Mouse (Mus musculus): Measurements from ENCODE around the gene Mknk2. TPM values are rescaled to one million over a fixed set of nuclear protein-coding genes. Genes with fewer than 3 reads are reported as not detected.

The Mknk2 gene
- polyA plus RNA-seq, 1 experiment, result 54.0 TPM

GRCm38 (mm10) chr10:80679556-80680259 lies 1.8 kb upstream of the Mknk2 start:
- Histone ChIP-seq H3K27ac (ENCODE audit: insufficient read depth, low read length) (0 out of 2 replicates have a peak overlapping the region, but pooled peaks have one; percentile 8), H3K4me1 (ENCODE audit: control insufficient read depth, insufficient read depth, low read length) (peaks cover 6% of the 10 kb centered on the region)

GRCm38 (mm10) chr10:80678601-80679377 lies 877 bp upstream of the Mknk2 start:
- H3K4me1 ChIP-seq (ENCODE audit: control insufficient read depth, insufficient read depth, low read length), result peaks cover 7% of the 10 kb centered on the region
- H3K27ac ChIP-seq (ENCODE audit: insufficient read depth, low read length), result peak overlapping the region; percentile 96
- no peak overlapping the region for H3K4me3 ChIP-seq (ENCODE audit: insufficient read depth, low read length)
- TF ChIP-seq CTCF (IDR thresholded peaks at IDR 0.05; ENCODE audit: extremely low read depth, insufficient read depth, low read length), result no peak
- no peak for TF ChIP-seq POLR2A (IDR thresholded peaks at IDR 0.05; ENCODE audit: extremely low read depth, insufficient read depth, low read length)

More at GRCm38 (mm10) chr10:80679556-80680259, 1.8 kb upstream of the Mknk2 start:
- H3K4me3 ChIP-seq (ENCODE audit: insufficient read depth, low read length), result no peak overlapping the region
- TF ChIP-seq POLR2A (IDR thresholded peaks at IDR 0.05; ENCODE audit: extremely low read depth, insufficient read depth, low read length), result no peak

- TF ChIP-seq CTCF (IDR thresholded peaks at IDR 0.05; ENCODE audit: extremely low read depth, insufficient read depth, low read length) (no peak), POLR2A (IDR thresholded peaks at IDR 0.05; ENCODE audit: extremely low read depth, insufficient read depth, low read length) (no peak)
- H3K4me1 ChIP-seq (ENCODE audit: control insufficient read depth, insufficient read depth, low read length), result peaks cover 7% of the 10 kb centered on the region
- H3K27ac ChIP-seq (ENCODE audit: insufficient read depth, low read length), result peak overlapping the region; percentile 96
- peak overlapping the region; percentile 47 for H3K4me3 ChIP-seq (ENCODE audit: insufficient read depth, low read length)
Measured at GRCm38 (mm10) chr10:80677128-80677875, 610 bp downstream of the Mknk2 start.

GRCm38 (mm10) chr10:80676198-80676928 lies 1.5 kb downstream of the Mknk2 start:
- no peak for TF ChIP-seq CTCF (IDR thresholded peaks at IDR 0.05; ENCODE audit: extremely low read depth, insufficient read depth, low read length)
- TF ChIP-seq POLR2A (IDR thresholded peaks at IDR 0.05; ENCODE audit: extremely low read depth, insufficient read depth, low read length), result peak; percentile 99

GRCm38 (mm10) chr10:80675405-80676197 lies 2.3 kb downstream of the Mknk2 start:
- no peak for TF ChIP-seq CTCF (IDR thresholded peaks at IDR 0.05; ENCODE audit: extremely low read depth, insufficient read depth, low read length)
- no peak for TF ChIP-seq POLR2A (IDR thresholded peaks at IDR 0.05; ENCODE audit: extremely low read depth, insufficient read depth, low read length)
- peak overlapping the region; percentile 79 for H3K4me3 ChIP-seq (ENCODE audit: insufficient read depth, low read length)
- H3K4me1 ChIP-seq (ENCODE audit: control insufficient read depth, insufficient read depth, low read length), result peaks cover 7% of the 10 kb centered on the region
- 0 out of 2 replicates have a peak overlapping the region, but pooled peaks have one; percentile 48 for H3K27ac ChIP-seq (ENCODE audit: insufficient read depth, low read length)

More at GRCm38 (mm10) chr10:80676198-80676928, 1.5 kb downstream of the Mknk2 start:
- Histone ChIP-seq H3K4me1 (ENCODE audit: control insufficient read depth, insufficient read depth, low read length) (peaks cover 7% of the 10 kb centered on the region), H3K27ac (ENCODE audit: insufficient read depth, low read length) (peak overlapping the region; percentile 96), H3K4me3 (ENCODE audit: insufficient read depth, low read length) (peak overlapping the region; percentile 79)

- Histone ChIP-seq H3K4me1 (ENCODE audit: control insufficient read depth, insufficient read depth, low read length) (peaks cover 7% of the 10 kb centered on the region), H3K27ac (ENCODE audit: insufficient read depth, low read length) (peak overlapping the region; percentile 48; the same call in 1 of the 2 replicates), H3K4me3 (ENCODE audit: insufficient read depth, low read length) (peak overlapping the region; percentile 79)
- TF ChIP-seq POLR2A (IDR thresholded peaks at IDR 0.05; ENCODE audit: extremely low read depth, insufficient read depth, low read length) (no peak), CTCF (IDR thresholded peaks at IDR 0.05; ENCODE audit: extremely low read depth, insufficient read depth, low read length) (no peak)
Measured at GRCm38 (mm10) chr10:80674851-80675404, 3.0 kb downstream of the Mknk2 start.

- Histone ChIP-seq H3K4me1 (ENCODE audit: control insufficient read depth, insufficient read depth, low read length) (peaks cover 7% of the 10 kb centered on the region), H3K27ac (ENCODE audit: insufficient read depth, low read length) (0 out of 2 replicates have a peak overlapping the region, but pooled peaks have one; percentile 8), H3K4me3 (ENCODE audit: insufficient read depth, low read length) (peak overlapping the region; percentile 79; the same call in 1 of the 2 replicates)
- TF ChIP-seq POLR2A (IDR thresholded peaks at IDR 0.05; ENCODE audit: extremely low read depth, insufficient read depth, low read length), result no peak
- no peak for TF ChIP-seq CTCF (IDR thresholded peaks at IDR 0.05; ENCODE audit: extremely low read depth, insufficient read depth, low read length)
Measured at GRCm38 (mm10) chr10:80674161-80674711, 3.7 kb downstream of the Mknk2 start.
